Mouse (Mus musculus): ENCODE measurements around the gene Syf2.
A peak's percentile ranks its signal among the peaks of the same experiment; 100 is the strongest.
"Not testable (repeated sequence)": the region's sequence is repeated elsewhere in the genome, so short reads cannot be mapped to it uniquely, and the experiment has no call there.

The Syf2 gene

GRCm38 (mm10) chr4:134930684-134931481 lies at the start of gene Syf2:
Syf2 (plus strand) TSS chr4:134930898.
- DNase-seq (ENCODE audit: low read depth, low spot score): peak; percentile 95

DNA sequence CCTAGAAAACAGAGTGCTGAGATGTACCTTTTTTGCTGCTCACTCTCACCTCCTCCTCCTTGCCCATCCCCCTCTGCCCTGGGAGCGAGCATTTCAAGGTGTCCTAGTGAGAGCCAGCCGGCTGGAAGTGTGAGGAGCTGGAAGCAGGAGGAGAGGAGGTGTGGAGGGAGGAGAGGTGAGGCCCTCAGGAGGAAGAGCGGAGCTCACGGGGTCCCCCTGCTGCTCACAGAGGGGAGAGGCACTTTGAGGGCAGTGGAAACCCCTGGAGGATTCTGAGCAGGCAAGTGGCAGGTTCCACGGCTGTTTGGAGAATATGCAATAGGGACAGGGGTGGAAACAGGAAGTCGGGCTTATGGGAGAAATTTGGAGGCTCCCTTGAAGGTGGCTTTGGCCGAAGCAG lies 47.4 kb upstream of the Syf2 start:
- DNase-seq (ENCODE audit: low read depth, low spot score): peak; percentile 29

- DNase-seq (ENCODE audit: low read depth, low spot score): no peak
Measured at GRCm38 (mm10) chr4:134883808-134884207, 46.9 kb upstream of the Syf2 start.

- no peak for DNase-seq (ENCODE audit: low read depth, low spot score)
Measured at GRCm38 (mm10) chr4:134884364-134884763, 46.3 kb upstream of the Syf2 start.

DNA sequence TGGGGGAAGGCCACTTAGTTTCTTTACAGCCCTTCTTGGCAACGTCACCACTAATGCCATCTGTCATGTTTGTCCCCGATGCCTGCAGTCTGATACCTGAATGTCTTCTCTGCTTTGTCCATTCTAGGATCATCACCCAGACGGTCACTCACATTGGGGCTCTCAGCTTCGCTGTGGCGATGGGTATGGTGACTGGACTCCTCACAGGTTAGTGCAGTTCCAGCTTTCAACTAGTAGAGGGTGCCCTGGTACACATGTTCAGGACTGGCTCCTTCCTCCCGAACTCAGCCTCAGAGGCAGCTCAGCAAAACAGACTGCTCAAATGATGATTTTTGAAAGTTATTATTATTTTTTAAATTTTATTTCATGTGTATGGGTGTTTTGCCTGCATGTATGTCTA lies 38.6 kb upstream of the Syf2 start:
- DNase-seq (ENCODE audit: low read depth, low spot score): no peak

DNA sequence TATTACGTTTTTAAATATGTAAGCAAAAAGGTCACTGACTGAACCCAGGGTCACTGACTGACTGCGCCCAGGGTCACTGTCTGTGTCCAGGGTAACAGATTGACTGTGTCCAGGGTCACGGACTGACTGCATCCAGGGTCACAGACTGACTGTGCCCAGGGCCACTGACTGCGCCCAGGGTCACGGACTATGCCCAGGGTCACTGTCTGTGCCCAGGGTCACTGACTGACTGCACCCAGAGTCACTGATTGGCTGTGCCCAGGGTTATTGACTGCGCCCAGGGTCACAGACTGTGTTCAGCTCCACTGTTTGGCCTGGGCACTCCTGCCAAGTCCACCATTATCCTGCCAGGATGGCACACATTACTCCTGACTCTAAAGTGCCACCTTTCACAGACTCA lies 33.4 kb upstream of the Syf2 start:
- DNase-seq (ENCODE audit: low read depth, low spot score): no peak

DNA sequence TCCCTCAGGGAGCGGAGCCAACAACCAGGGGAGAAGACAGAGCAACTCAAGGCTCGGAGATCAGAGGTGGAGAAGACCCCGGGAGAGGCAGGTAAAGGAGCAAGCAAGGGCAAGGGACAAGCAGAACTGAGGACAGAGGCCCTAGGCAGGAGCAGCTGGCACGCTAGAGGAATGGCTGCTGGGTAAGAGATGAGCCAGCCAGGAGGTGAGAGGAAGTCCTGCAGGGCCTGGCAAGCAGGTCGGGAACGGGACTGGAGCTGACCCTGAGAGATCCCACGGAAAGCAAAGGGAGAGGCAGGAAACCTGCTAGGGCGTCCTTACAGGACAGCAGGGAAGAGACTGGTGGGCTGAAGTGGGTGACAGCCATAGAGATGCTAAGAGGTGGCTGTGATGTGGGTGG lies 29.6 kb upstream of the Syf2 start:
- DNase-seq (ENCODE audit: low read depth, low spot score): no peak

DNA sequence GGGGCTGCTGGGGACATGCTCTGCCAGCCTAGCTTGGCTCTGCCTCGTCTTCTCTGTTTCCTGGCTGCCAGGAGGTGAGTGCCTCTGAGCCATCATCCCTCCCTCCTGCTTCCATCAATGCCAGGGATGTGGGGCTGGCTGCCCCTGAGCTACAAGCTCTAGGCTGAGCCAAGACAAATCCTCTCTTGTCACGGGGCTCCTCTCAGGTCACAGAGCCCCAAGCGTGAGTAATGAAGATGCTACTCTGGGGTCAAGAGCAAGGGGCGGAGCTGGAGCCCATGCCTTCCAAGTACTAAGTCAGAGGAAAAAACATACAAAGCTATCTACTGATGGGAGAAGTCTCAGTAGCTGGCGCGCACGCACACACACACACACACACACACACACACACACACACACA lies 27.7 kb upstream of the Syf2 start:
- DNase-seq (ENCODE audit: low read depth, low spot score): no peak

DNA sequence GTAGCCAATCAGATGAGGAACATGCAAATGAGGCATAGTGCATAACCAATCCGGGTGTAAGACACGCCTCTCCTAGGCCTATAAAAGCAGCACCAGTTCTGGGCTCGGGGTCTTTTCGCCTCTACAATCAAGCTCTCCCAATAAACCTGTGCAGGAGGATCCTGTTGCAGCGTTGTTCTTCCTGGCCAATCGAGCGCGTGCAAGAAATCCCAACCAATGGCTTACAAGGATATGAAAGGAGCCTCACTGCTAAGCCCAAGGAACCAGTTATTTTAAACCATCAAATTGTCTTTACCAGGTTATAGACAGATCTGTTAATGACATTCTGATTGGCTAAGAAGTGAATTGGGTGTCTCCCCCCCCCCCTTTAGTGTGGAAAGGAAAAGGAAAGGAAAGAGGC lies 19.3 kb upstream of the Syf2 start:
- not testable (repeated sequence) for DNase-seq (ENCODE audit: low read depth, low spot score)

GRCm38 (mm10) chr4:134913413-134913812 lies 17.3 kb upstream of the Syf2 start:
- no peak for DNase-seq (ENCODE audit: low read depth, low spot score)

- no peak for DNase-seq (ENCODE audit: low read depth, low spot score)
Measured at GRCm38 (mm10) chr4:134914122-134914863, 16.4 kb upstream of the Syf2 start.

DNA sequence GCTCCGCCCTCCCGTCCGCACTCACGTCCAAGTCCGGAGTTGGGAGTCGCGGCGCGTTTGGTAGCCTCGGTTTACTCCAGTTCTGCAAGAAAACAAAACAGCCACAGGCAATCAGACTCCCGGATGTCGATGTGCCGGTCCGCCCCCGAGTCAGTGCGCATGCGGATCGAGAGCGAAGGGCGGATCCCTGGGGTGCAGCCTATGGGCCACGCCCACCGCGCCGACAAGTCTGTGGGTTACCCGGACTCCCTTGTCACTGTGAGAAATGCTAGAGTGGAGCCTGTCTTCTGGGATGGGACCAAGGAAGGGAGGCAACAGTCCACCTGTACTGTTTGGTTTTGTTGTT lies 15.9 kb upstream of the Syf2 start, which contains the start of gene Tmem50a:
TSS of gene Tmem50a (minus strand) at position 161 of the 346 bp plus-strand sequence.
- peak; percentile 83 for DNase-seq (ENCODE audit: low read depth, low spot score)

- DNase-seq (ENCODE audit: low read depth, low spot score): no peak
Measured at GRCm38 (mm10) chr4:134915223-134916050, 15.3 kb upstream of the Syf2 start.

GRCm38 (mm10) chr4:134917194-134917593 lies 13.5 kb upstream of the Syf2 start:
- no peak for DNase-seq (ENCODE audit: low read depth, low spot score)

- DNase-seq (ENCODE audit: low read depth, low spot score): no peak
Measured at GRCm38 (mm10) chr4:134918381-134918780, 12.3 kb upstream of the Syf2 start.

GRCm38 (mm10) chr4:134919733-134920540 lies 10.8 kb upstream of the Syf2 start:
- DNase-seq (ENCODE audit: low read depth, low spot score): no peak

DNA sequence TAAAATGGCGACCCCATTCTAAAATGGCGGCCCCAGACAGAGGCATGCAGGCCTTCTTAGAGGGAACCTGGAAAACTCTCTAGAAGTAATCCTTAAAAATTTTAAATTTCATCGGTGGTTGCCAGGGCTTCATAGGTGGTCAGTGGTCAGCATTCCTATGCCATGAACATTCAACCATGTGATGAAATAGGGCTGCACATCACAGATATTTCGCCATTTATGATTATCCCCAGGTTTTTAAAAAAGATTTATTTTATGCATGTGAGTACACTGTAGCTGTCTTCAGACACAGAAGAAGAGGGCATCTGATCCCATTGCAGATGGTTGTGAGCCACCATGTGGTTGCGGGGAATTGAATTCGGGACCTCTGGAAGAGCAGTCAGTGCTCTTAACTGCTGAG lies 10.1 kb upstream of the Syf2 start:
- DNase-seq (ENCODE audit: low read depth, low spot score): no peak

GRCm38 (mm10) chr4:134921703-134922102 lies 9.0 kb upstream of the Syf2 start:
- DNase-seq (ENCODE audit: low read depth, low spot score): no peak

DNA sequence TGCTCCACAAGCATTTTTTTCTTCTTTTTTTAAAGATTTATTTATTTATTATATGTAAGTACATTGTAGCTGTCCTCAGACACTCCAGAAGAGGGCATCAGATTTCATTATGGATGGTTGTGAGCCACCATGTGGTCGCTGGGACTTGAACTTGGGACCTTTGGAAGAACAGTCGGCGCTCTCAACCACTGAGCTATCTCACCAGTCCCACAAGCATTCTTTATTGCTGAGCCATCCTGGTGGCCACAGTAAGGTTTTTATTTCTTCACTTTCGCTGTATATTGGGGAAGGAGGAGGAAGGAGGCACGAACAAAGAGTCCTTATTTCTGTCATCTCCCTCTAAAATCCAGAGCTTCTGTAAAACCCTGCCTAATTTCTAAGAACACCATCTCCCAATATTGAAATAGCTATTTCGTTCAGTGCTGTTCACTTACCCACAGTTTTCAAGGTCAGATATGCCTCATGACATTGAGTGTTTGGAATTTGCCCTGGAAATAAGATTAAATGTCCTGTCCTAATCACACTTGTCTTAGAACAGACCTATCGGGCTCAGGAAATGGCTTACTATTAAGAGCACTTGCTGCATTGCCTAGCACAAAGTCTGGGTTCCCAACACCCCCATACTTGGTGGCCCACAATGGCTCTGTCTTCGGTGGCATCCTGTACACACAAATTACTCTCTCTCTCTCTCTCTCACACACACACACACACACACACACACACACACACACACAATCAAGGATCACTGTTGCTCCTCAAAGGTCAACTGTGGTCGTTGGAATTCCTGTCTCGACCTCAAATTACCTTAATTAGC lies 8.4 kb upstream of the Syf2 start:
- DNase-seq (ENCODE audit: low read depth, low spot score): no peak

DNA sequence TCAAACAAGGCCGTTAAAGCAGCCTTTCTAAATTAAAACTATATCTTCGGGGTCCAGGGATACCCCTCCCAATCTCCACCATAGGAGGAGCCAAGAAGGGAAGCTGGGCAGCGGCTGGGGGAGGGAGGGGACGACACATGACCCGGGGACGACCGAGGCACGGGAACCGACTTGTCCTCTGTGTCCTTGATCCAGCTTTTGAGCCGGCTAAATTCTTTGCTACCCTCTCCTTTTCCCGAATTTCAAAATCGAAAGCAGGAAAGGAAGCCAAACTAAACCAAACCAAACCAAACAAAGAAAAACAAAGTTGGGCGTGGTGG lies 7.8 kb upstream of the Syf2 start:
- no peak for DNase-seq (ENCODE audit: low read depth, low spot score)

Measured in retina, postnatal 7 days (tissue).